Mouse (Mus musculus): ENCODE data around the gene Phf23.

DNA sequence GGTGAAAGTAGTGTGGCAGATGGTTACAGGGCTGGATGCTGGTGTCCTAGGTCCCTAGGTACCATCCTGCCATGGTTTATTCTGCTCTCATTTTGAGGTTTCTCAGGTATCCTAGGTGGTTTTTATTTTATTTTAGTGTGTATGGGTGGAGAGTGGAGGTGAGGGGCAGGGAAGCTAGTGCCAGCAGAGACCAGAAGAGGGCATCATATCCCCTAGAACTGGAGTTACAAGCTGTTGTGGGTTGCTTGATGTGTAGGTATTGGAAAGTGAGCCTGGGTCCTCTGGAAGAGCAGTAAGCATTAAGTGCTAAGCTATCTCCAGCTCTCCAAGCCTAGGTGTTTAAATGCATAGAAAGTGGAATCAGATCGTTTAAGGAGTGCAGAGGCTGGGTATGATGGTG lies 43.3 kb upstream of the Phf23 start:
- TF ChIP-seq POLR2A (IDR thresholded peaks at IDR 0.05; ENCODE audit: low read depth, low read length) (no peak), CTCF (conservative IDR thresholded peaks at IDR 0.05; ENCODE audit: insufficient read depth, insufficient read length, low read depth, low read length) (no peak; the same call in 1 of the 2 replicates)
